ENCODE assay signal across 9 mouse cellular contexts in genomic region chr15:84663685-84664060, GRCm38 (mm10). TPM values are rescaled to one million over a fixed set of nuclear protein-coding genes. Genes with fewer than 3 reads are reported as not detected.
DNase-seq lines count a peak whose midpoint lies in the region; ATAC-seq and TF ChIP-seq lines count a peak whose summit lies in the region.
"Had no signal": no experiment of that assay in that cellular context is flagged by ENCODE, and none has a peak within 500 bp of the region (broad histone marks: within the 10 kb centered on the region; RNA-seq: fewer than 3 reads in every experiment).

No protein-coding gene starts in this region.

- peak overlapping the region; percentile 2 for H3K4me3 ChIP-seq in liver, adult 2 months (ENCODE audit: insufficient read depth, low read depth, low read length)
- peak overlapping the region; percentile 53 for H3K4me3 ChIP-seq in forebrain, embryonic 13.5 days
- H3K4me3 ChIP-seq in limb, embryonic 11.5 days (ENCODE audit: low read depth, low read length), result peak overlapping the region; percentile 51
- H3K4me3 ChIP-seq in neural tube, embryonic 15.5 days (replicated peaks), result peak overlapping the region; percentile 63

- peak overlapping the region; percentile 83 for H3K4me2 ChIP-seq in forebrain, embryonic 13.5 days
- peak overlapping the region; percentile 76 for H3K4me2 ChIP-seq in limb, embryonic 11.5 days (ENCODE audit: low read depth, severe bottlenecking)
- H3K4me2 ChIP-seq in neural tube, embryonic 15.5 days, result peak overlapping the region; percentile 85

- peaks cover 3% of the 10 kb centered on the region; the same call in 1 of the 2 replicates for H3K27me3 ChIP-seq in liver, adult 2 months (ENCODE audit: control insufficient read depth, insufficient read depth, low read length)
- H3K27me3 ChIP-seq in forebrain, embryonic 13.5 days, result peaks cover 18% of the 10 kb centered on the region
- 0 out of 2 replicates have a peak, but pooled peaks cover 5% of the 10 kb centered on the region for H3K27me3 ChIP-seq in limb, embryonic 11.5 days (ENCODE audit: control insufficient read depth, insufficient read depth, low read length)
- no peaks in the 10 kb centered on the region for H3K27me3 ChIP-seq in neural tube, embryonic 15.5 days (replicated peaks)

- no peaks in the 10 kb centered on the region for H3K36me3 ChIP-seq in liver, adult 2 months (ENCODE audit: control insufficient read depth, insufficient read depth, low read length)
- no peaks in the 10 kb centered on the region for H3K36me3 ChIP-seq in forebrain, embryonic 13.5 days (ENCODE audit: poor library complexity, severe bottlenecking)
- H3K36me3 ChIP-seq in limb, embryonic 11.5 days (ENCODE audit: control insufficient read depth, insufficient read depth, low read length), result no peaks in the 10 kb centered on the region
- H3K36me3 ChIP-seq in neural tube, embryonic 15.5 days, result no peaks in the 10 kb centered on the region

- WGBS in liver, adult 2 months, result 69% methylated on average over 10 of the region's 10 CpGs
- 50% methylated on average over 10 of the region's 10 CpGs for WGBS in forebrain, embryonic 13.5 days
- WGBS in limb, embryonic 11.5 days, result 47% methylated on average over 10 of the region's 10 CpGs
- 46% methylated on average over 10 of the region's 10 CpGs for WGBS in neural tube, embryonic 15.5 days

- no peak overlapping the region for H3K27ac ChIP-seq in liver, adult 2 months (replicated peaks; ENCODE audit: insufficient read depth, low read depth, low read length)
- H3K27ac ChIP-seq in forebrain, embryonic 13.5 days, result no peak overlapping the region
- H3K27ac ChIP-seq in limb, embryonic 11.5 days (replicated peaks; ENCODE audit: low read depth, low read length), result no peak overlapping the region
- peak overlapping the region; percentile 69 for H3K27ac ChIP-seq in neural tube, embryonic 15.5 days (replicated peaks)

- no peak for TF ChIP-seq POLR2A in liver, adult 2 months (IDR thresholded peaks at IDR 0.05; ENCODE audit: extremely low read depth, insufficient read depth, low read length)

- H3K79me2 ChIP-seq in liver, adult 2 months (ENCODE audit: control insufficient read depth, insufficient read depth, low read length), result no peaks in the 10 kb centered on the region

- H3K9me3 ChIP-seq in forebrain, embryonic 13.5 days (replicated peaks), result no peaks in the 10 kb centered on the region
- no peaks in the 10 kb centered on the region for H3K9me3 ChIP-seq in limb, embryonic 11.5 days (ENCODE audit: control insufficient read depth, low read length)
- no peaks in the 10 kb centered on the region for H3K9me3 ChIP-seq in neural tube, embryonic 15.5 days (replicated peaks)

- H3K4me1 ChIP-seq in liver, adult 2 months (ENCODE audit: control insufficient read depth, insufficient read depth, low read length), result no peaks in the 10 kb centered on the region
- H3K4me1 ChIP-seq in forebrain, embryonic 13.5 days, result peaks cover 39% of the 10 kb centered on the region
- H3K4me1 ChIP-seq in limb, embryonic 11.5 days (ENCODE audit: control insufficient read depth, insufficient read depth, low read length), result peaks cover 16% of the 10 kb centered on the region
- H3K4me1 ChIP-seq in neural tube, embryonic 15.5 days, result peaks cover 40% of the 10 kb centered on the region

- no peak for TF ChIP-seq CTCF in liver, adult 2 months (IDR thresholded peaks at IDR 0.05; ENCODE audit: low read depth, low read length)

- peak; percentile 20; the same call in 1 of the 2 replicates for ATAC-seq in forebrain, embryonic 13.5 days
- peak; percentile 28; the same call in 1 of the 2 replicates for ATAC-seq in limb, embryonic 11.5 days (ENCODE audit: insufficient number of reproducible peaks, low FRiP score, low TSS enrichment, low read depth)
- ATAC-seq in neural tube, embryonic 15.5 days (ENCODE audit: low FRiP score), result peak; percentile 30

- no peak for DNase-seq in liver, adult 2 months (ENCODE audit: extremely low read depth, low read depth, low spot score)
- no peak for DNase-seq in liver
- no peak for DNase-seq in limb, embryonic 11.5 days (ENCODE audit: low spot score)
- no peak for DNase-seq in urinary bladder, postnatal 14 days (ENCODE audit: low spot score)
- no peak for DNase-seq in spleen, postnatal 4 days (ENCODE audit: low spot score in 2 of 2)
- DNase-seq in ovary, postnatal 14 days (ENCODE audit: low spot score), result no peak

- H3K9ac ChIP-seq in liver, adult 2 months (ENCODE audit: low read depth, low read length), result no peak overlapping the region
- peak overlapping the region; percentile 66 for H3K9ac ChIP-seq in forebrain, embryonic 13.5 days
- H3K9ac ChIP-seq in limb, embryonic 11.5 days (ENCODE audit: low read length), result no peak overlapping the region
- peak overlapping the region; percentile 66 for H3K9ac ChIP-seq in neural tube, embryonic 15.5 days (replicated peaks)

RNA-seq across cellular contexts. Expression of gene Prr5, which starts 5.7 kb away (rescaled TPM):
- total RNA-seq in liver, adult 2 months (2014; rRNA removed), result 2.2 and 2.6 TPM in 2 replicates
- polyA plus RNA-seq in liver, adult 2 months (2012; rRNA removed), result 9.4 and 10.6 TPM in 2 replicates
- 7.0 and 8.0 TPM in 2 replicates for polyA plus RNA-seq in forebrain, embryonic 13.5 days (2015; fragmentation: Nextera tagmentation; extraction: Ambion mirVana)
- polyA plus RNA-seq in limb, embryonic 11.5 days (2014; fragmentation: Nextera tagmentation; extraction: Ambion mirVana), result 13.2 and 14.4 TPM in 2 replicates
- 29.3 and 33.6 TPM in 2 replicates for polyA plus RNA-seq in neural tube, embryonic 15.5 days (2015; fragmentation: Nextera tagmentation; extraction: Ambion mirVana)

RNA-seq across cellular contexts. Expression of gene Arhgap8, which starts 56.2 kb away (rescaled TPM):
- total RNA-seq in liver, adult 2 months (2014; rRNA removed), result not detected in 2 replicates
- 0.20 TPM in 1 of 2 replicates, not detected in the other for polyA plus RNA-seq in liver, adult 2 months (2012; rRNA removed)
- polyA plus RNA-seq in forebrain, embryonic 13.5 days (2015; fragmentation: Nextera tagmentation; extraction: Ambion mirVana), result 0.11 and 0.34 TPM in 2 replicates
- polyA plus RNA-seq in limb, embryonic 11.5 days (2014; fragmentation: Nextera tagmentation; extraction: Ambion mirVana), result 3.1 and 5.2 TPM in 2 replicates
- 2.0 and 10.0 TPM in 2 replicates for polyA plus RNA-seq in neural tube, embryonic 15.5 days (2015; fragmentation: Nextera tagmentation; extraction: Ambion mirVana)
- polyA plus RNA-seq: erythroblast, embryonic 14.5 days had no signal

Comparison
In these comparisons a context has a peak if more than half of its experiments do, and no peak if none do; other contexts are left out.
1. H3K4me3 ChIP-seq: peak in every context shown above with its lines; median percentile 63 in neural tube, embryonic 15.5 days; 53 in forebrain, embryonic 13.5 days; 51 in limb, embryonic 11.5 days; 2 in liver, adult 2 months.
2. H3K9ac ChIP-seq: peak in forebrain, embryonic 13.5 days (single experiment) and neural tube, embryonic 15.5 days (single experiment); none in liver, adult 2 months (single experiment) and limb, embryonic 11.5 days (single experiment).
3. Peak in every context shown above with its lines, with median percentiles within 50 percentile points of each other: ATAC-seq and H3K4me2 ChIP-seq.